Mouse (Mus musculus): Measurements from ENCODE around the gene Fhl2.

The Fhl2 gene

DNA sequence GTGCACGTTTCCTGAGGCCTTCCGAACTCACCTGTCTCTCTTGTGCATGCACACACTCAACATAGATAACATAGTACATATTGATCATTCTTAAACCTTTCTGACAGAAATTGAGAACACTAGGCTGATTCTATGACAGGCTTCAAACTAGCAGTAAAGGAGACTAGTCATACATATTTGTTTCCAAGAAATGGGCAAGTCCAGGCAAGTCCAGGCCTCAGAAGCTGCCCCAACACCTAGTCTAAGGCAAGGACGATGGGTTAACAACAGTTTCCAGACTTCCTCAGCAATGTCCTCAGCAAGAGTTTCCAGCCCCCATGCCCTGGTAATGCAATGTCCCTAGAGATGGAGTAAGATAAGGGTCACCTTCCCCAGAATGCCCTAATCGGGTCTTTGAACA is 53.0 kb downstream of the Fhl2 start:
- TF ChIP-seq GATA4 (IDR thresholded peaks at IDR 0.05; ENCODE audit: insufficient replicate concordance, low read length) = no peak

DNA sequence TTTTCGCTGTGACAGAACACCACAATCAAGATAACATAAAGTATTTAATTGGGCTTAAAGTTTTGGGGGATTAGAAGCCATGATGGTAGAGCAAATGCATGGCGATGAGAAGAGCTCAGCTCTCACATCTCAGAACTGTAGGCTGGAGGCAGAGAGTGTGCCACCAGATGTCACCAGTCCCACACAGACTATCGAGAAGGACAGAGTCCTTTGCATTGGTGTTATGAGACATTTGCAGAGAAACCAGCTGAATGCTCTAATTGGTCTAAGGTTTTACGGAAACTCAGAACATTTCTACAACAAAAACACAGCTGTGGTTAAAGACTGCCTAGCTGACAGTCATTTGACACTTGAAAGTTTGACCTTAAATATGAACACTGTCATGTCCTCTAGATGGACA is 53.5 kb downstream of the Fhl2 start:
- no peak for TF ChIP-seq GATA4 (IDR thresholded peaks at IDR 0.05; ENCODE audit: insufficient replicate concordance, low read length)

DNA sequence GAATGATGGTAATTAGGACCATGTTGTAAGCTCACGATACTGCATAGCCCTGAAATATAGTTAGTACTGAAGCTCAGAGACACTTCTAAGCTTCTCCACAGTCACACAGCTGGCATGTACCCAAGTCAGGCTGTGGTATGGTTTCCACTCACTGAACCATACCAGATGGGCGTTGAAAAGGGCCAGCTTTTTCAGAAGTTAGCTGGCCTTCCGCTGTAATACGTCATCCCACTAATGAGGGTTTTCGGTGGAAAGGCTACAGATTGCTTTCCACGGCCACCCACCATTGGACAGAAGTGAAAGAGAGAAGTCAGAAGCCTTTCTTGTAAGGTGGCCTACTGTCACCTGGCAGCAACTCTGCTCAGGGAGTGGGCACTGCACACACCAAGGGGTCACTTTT is 53.9 kb downstream of the Fhl2 start:
- TF ChIP-seq GATA4 (IDR thresholded peaks at IDR 0.05; ENCODE audit: insufficient replicate concordance, low read length) = no peak

DNA sequence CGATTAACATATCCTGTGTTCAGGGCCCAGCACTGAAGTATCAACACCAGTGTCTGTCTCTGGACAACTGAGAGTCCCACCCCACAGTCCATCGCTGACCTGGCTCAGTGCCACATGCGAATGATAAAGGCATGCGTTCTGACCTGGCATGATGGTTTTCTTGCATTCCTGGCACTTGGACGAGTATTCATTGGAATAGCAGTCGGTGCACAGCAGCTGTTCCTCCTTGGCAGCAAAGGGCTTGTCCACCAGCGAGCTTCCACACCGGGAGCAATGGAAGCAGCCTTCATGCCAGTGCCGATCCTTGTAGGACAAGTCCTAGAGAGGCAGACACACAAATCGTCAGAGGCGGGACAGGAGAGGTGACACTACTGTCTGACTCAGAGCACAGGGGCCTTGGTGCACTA is 55.2 kb downstream of the Fhl2 start:
- no peak for TF ChIP-seq GATA4 (IDR thresholded peaks at IDR 0.05; ENCODE audit: insufficient replicate concordance, low read length)

DNA sequence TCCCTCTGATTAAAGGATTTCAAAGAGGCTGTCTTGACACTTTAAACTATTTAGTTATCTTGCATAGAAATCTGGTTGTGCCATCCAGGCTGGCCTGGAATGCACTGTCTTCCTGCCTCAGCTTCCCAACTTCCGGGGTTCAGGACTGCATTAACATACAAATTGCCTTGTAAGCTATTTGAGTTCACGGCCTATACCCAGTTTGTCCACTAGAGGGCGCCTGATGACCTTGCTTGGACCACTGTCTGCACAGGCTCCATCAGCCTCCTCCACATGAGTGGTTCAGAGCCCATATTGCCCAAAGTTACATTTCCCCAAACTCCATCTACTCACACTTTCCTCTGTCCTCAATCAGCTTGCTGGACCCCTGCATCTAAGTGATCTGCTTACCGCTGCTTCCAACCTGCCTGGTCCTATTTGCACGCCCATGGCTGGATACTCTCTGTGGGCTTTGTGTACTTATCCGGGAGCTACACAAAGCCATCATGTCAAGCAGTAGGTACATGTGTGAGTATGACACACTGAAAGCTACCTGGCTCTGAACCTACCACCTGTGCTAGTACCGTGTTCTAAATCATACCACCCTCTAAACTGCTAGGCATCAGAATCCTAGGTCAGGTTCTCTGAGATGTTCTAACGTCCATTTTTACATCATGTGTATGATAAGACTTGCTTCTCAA is 57.1 kb downstream of the Fhl2 start:
- TF ChIP-seq GATA4 (IDR thresholded peaks at IDR 0.05; ENCODE audit: insufficient replicate concordance, low read length) = no peak

DNA sequence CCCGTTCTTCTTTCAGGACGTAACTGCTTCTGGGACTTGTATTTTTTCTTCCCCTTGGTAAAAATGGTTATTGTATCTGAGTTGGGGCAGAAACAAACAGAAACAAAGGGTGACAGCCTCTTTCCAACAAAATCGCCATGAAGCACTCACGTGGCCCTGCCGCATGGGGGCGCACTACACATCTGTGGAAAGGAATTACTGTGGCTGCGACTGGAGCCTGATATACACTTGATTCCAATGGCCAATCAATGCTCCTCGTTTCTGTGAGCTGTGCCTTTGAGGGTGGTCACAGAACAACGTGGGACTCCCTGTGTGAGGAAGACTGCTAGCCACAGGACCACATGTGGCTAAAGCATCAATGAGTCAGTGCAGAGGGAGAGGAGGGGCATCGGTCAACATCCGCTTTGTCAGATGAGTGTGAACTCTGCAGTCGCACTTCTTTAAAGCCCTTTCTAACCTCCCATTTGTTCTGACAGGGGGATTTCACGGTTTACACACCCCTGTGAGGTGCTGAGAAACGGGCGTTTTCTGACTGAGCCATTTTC is 58.4 kb downstream of the Fhl2 start:
- TF ChIP-seq GATA4 (IDR thresholded peaks at IDR 0.05; ENCODE audit: insufficient replicate concordance, low read length) = no peak

DNA sequence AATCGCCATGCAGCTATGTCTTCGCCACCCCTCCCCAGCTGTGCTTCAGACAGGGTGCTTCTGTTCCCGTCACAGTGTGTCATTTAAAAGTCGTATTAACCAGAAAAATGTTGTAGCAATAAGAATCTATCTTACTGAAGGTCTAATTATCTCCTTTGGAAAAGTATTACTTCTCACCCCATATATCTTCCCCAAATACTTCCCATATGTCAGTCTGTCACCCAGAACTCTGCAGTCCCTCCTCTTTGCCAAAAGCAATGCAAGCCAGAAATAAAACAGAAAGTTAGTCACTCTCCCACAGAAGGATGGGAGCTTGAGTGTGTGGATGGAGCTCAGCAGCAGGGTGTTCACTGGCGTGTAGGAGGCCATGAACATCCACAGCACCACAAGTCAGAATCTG is 59.5 kb downstream of the Fhl2 start:
- TF ChIP-seq GATA4 (IDR thresholded peaks at IDR 0.05; ENCODE audit: insufficient replicate concordance, low read length) = no peak

DNA sequence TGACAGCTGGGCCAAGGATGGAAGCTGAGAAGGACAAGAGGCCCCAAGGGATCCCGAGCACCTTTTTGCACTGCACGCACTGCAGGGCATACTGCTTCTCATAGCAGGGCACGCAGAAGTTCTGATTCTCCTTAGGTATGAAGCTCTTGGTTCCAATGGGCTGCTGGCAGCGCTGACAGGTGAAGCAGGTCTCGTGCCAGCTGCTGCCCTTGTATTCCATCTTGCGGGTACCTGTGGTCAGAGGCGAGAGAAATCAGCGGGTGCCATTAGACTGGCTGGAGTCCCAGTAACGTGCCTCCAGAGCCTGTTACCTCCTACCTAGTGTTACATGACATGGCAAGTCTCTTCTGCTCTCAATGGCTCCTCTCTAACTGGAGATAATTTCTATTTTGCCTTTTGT is 65.2 kb downstream of the Fhl2 start:
- TF ChIP-seq GATA4 (IDR thresholded peaks at IDR 0.05; ENCODE audit: insufficient replicate concordance, low read length) = no peak

DNA sequence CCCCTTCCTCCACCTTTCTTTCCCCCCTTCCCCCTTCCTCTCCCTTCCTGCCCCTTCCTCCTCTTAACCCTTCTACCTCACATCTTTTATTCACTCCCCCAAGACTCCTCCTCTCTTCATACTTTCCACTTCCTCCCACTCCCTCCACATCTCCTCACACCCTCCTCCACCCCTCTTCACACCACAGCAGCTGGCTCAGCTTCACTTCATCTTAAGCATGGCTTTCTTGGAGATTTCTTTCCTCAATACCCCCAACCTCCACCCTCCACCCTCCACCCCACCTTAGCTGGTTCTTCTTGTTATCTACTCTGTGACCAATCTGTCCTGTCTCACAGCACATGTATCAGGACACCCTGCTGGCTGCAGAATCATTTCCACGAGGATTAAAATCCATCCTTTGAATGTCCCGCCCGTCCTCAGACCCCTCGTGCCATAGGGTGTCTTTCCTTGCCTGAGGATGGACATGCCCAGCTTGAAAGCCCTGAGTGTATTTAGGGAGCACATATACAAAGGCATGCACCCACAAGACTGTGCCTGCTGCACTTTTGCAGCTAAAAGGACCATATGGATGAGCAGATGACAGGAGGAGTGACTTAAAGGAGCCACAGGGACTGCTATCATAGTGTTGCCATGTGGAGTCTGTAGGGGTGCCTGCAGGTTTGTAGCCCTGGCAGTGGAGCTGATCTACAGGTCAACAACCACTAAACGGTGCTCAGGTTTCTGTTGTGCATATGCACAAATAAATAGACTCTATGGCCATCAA is 66.4 kb downstream of the Fhl2 start:
- TF ChIP-seq GATA4 (IDR thresholded peaks at IDR 0.05; ENCODE audit: insufficient replicate concordance, low read length) = no peak

DNA sequence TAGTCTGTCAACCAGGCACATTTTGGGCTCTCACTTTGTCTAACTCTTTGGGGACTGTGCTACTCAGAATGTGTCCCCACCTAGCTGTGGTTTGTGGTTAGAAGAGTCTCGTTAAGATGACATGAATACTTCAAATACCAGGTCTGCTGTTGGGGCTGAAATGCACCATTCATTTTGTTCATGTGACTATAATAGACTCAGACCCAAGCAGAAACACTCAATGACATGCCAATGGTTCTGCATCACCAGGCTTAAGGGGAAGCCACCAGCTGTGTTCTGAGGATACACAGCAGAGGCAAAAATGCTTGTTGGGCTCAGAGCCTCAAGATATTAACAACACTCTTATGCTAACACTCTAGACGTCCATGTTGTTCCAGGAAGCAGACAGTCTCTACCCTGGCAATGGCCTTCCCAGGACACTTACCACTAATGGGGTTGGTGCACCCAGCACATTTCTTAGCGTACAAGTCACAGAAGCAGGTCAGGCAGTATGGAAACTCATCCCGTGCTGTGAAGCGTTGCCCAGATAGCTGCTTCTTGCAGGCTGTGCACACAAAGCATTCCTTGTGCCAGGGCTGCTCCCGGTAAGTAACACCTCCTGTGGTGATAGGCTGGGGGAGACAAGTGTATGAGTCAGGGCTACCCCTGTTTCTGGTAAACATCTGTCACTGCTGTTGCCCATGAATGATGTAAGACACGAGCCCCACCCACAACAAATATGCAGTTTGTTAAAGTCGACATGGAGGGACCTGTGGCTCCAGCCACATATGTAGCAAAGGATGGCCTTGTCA is 68.8 kb downstream of the Fhl2 start:
- no peak for TF ChIP-seq GATA4 (IDR thresholded peaks at IDR 0.05; ENCODE audit: insufficient replicate concordance, low read length)

DNA sequence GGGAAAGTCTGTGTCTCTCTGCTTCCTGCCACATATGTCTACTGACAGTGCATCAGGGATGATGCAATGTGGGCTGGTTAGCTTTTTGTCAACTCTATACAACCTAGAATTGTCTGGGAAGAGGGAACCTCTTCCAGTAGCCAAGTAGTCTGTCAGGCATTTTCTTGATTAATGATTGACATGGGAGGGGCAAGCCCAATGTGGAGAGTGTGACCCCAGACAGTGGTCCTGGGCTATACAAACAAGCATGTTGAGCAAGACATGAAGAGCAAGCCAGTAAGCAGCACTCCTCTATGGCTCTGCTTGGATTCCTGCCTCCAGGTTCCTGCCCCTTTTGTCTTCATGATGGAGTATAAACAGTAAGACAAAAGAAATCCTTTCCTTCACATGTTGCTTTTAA is 69.6 kb downstream of the Fhl2 start:
- no peak for TF ChIP-seq GATA4 (IDR thresholded peaks at IDR 0.05; ENCODE audit: insufficient replicate concordance, low read length)

DNA sequence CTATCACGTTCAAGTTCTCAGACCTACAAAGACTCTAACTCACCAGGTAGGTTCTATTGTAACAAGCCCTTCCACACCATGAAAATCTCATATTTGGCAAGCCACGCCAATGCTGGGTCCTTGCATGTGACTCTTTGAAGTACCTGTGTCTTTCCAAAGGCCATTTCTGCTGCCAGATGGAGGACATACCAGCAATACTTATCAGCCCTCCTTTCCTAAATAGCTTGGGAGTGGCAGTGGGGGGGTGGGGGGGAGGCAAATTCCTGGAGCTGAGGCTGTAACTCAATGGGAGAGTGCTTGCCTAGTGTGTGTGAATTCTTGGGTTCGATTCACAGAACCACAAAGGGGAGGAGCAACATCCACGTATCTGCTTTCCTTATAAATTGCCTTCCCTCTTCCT is 72.1 kb downstream of the Fhl2 start:
- TF ChIP-seq GATA4 (IDR thresholded peaks at IDR 0.05; ENCODE audit: insufficient replicate concordance, low read length) = no peak

DNA sequence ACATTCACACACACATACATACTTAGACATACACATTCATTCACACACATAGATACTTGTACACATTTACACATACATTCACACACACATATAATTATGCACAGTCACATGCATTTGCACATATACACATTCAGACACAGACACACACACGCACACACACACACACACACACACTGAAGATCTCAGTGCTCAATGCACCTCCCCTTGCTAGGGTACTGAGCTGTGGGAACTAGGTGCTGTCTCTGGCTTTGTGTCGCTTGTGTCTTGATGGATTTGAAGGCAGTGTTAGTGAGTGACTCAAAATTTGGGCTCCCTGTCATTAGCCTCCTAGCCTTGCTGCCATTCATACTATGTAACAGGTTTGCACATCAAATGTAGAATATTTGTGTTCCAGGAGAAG is 74.2 kb downstream of the Fhl2 start:
- TF ChIP-seq GATA4 (IDR thresholded peaks at IDR 0.05; ENCODE audit: insufficient replicate concordance, low read length) = no peak

DNA sequence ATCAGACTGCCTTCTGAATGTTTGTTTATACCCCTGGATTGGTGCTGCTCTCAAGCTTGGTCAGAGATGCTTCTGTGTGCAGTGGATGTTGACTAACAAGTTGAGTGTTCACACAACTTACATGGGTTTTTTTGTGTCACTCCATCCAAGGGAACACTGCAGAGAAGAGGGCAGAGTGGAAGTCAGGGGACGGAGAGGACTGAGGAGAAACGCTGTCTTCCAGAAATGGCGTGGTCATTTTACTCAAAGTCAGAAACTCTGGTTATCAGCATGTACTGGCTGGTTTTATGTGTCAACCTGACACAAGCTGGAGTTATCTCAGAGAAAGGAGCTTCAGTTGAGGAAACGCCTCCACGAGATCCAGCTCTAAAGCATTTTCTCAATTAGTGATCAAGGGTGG is 75.8 kb downstream of the Fhl2 start:
- no peak for TF ChIP-seq GATA4 (IDR thresholded peaks at IDR 0.05; ENCODE audit: insufficient replicate concordance, low read length)

DNA sequence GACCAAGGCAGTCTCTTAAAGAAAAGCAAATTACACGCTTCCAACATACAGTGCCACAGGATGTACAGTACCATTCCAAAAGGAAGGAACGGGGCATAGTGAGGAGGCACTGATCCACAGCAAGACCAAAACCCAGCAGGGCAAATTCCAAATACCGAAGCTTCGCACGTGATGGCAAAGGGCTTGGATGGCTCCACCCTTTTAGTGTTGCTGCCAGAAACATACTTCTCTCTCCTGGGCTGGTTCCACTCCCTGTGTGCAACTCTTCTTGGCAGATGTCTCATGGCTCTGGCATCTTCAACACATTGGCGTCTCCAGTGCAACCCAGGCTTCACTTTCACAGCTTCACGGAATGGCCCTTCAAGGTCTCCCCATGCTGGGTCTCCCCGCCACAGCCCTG is 79.3 kb downstream of the Fhl2 start:
- no peak for TF ChIP-seq GATA4 (IDR thresholded peaks at IDR 0.05; ENCODE audit: insufficient replicate concordance, low read length)

DNA sequence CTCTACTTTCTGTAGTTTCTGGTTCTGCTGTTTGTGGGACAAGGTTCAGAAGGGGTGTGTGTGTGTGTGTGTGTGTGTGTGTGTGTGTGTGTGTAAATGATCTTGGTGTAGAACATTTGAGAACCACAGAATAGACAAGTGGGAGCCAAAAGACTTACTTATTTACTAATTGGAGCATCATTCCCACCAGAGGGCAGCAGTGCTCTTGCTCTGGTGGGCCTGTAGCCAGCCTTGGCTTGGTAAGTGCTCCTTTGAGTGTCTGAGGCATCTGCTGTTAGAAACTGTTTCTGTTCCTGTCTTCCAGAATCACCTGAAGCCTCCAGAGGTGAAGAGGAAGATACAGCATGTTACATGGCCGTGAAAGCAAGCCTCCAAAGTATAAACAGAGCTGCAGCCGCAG is 83.9 kb downstream of the Fhl2 start:
- no peak for TF ChIP-seq GATA4 (IDR thresholded peaks at IDR 0.05; ENCODE audit: insufficient replicate concordance, low read length)

Data from liver, adult (tissue).